Mouse (Mus musculus) hindbrain, embryonic 10.5 days (tissue): Measurements from ENCODE around the gene Rnf19b. TPM values are rescaled to one million over a fixed set of nuclear protein-coding genes. Genes with fewer than 3 reads are reported as not detected.

Source experiments
- DNase-seq: peaks from one replicate; pipeline ENCODE4 v3.0.0-alpha.2; 2017; ENCODE audit warnings: low spot score
- H3K27ac ChIP-seq: fragments of 300-500 bp; sonication (generic); 2 replicates; pipeline ENCODE4 v1.5.1; 2016; ENCODE audit warnings: mild to moderate bottlenecking, moderate library complexity
- H3K27me3 ChIP-seq: fragments of 300-500 bp; sonication (generic); 2 replicates; pipeline ENCODE4 v1.6.1; 2016; ENCODE audit warnings: mild to moderate bottlenecking; ENCODE audit not compliant: poor library complexity, insufficient read depth, severe bottlenecking
- H3K36me3 ChIP-seq: fragments of 300-500 bp; sonication (generic); 2 replicates; pipeline ENCODE4 v1.6.1; 2016; ENCODE audit warnings: mild to moderate bottlenecking, moderate library complexity
- H3K4me1 ChIP-seq: fragments of 300-500 bp; sonication (generic); replicated peaks from 2 replicates; pipeline ENCODE4 v1.6.1; 2016; ENCODE audit warnings: mild to moderate bottlenecking
- H3K4me3 ChIP-seq: fragments of 300-500 bp; sonication (generic); 2 replicates; pipeline ENCODE4 v1.5.1; 2016; ENCODE audit warnings: mild to moderate bottlenecking, moderate library complexity
- H3K9me3 ChIP-seq: fragments of 300-500 bp; sonication (generic); 2 replicates; pipeline ENCODE4 v1.6.1; 2016; ENCODE audit warnings: mild to moderate bottlenecking, moderate library complexity
- WGBS: fragments of 180-500 bp; shearing (Covaris S2); methylation state at CpG from one replicate; pipeline ENCODE4 v1.1.7; 2016; 5-methylcytosine and 5-hydroxymethylcytosine counted together
- polyA plus RNA-seq: library from polyadenylated mRNA; unstranded; fragments of >200 nt; fragmentation: Nextera tagmentation; extraction: Ambion mirVana; gene quantifications from 2 replicates; pipeline ENCODE4 v1.2.1, GENCODE M21; 2016

Gene Rnf19b
- polyA plus RNA-seq, 1 experiment from 2014 or later, result 9.9 TPM

- H3K36me3 ChIP-seq, result no peaks in the 10 kb centered on the region
- no peaks in the 10 kb centered on the region for H3K27me3 ChIP-seq
- no peak overlapping the region for H3K4me3 ChIP-seq
- no peak for DNase-seq
- no peaks in the 10 kb centered on the region for H3K9me3 ChIP-seq
- 88% methylated on average over 6 of the region's 6 CpGs for WGBS
- no peak overlapping the region for H3K27ac ChIP-seq
- H3K4me1 ChIP-seq, result peaks cover 7% of the 10 kb centered on the region; the same call in 1 of the 2 replicates
Measured at GRCm38 (mm10) chr4:129023884-129024283, 34.2 kb upstream of the Rnf19b start.

- no peak overlapping the region for H3K27ac ChIP-seq
- no peaks in the 10 kb centered on the region for H3K9me3 ChIP-seq
- no peaks in the 10 kb centered on the region for H3K36me3 ChIP-seq
- H3K27me3 ChIP-seq, result no peaks in the 10 kb centered on the region
- WGBS, result 77% methylated on average over 6 of the region's 6 CpGs
- peaks cover 6% of the 10 kb centered on the region; the same call in 1 of the 2 replicates for H3K4me1 ChIP-seq
- DNase-seq, result no peak
- no peak overlapping the region for H3K4me3 ChIP-seq
Measured at GRCm38 (mm10) chr4:129024775-129025174, 33.3 kb upstream of the Rnf19b start.

- H3K27ac ChIP-seq, result no peak overlapping the region
- DNase-seq, result no peak
- no peaks in the 10 kb centered on the region for H3K9me3 ChIP-seq
- H3K27me3 ChIP-seq, result no peaks in the 10 kb centered on the region
- WGBS, result 94% methylated on average over 3 of the region's 3 CpGs
- no peaks in the 10 kb centered on the region for H3K36me3 ChIP-seq
- 0 out of 2 replicates have a peak, but pooled peaks cover 3% of the 10 kb centered on the region for H3K4me1 ChIP-seq
- no peak overlapping the region for H3K4me3 ChIP-seq
Measured at GRCm38 (mm10) chr4:129025707-129026106, 32.4 kb upstream of the Rnf19b start.

GRCm38 (mm10) chr4:129030746-129031145, 27.3 kb upstream of the Rnf19b start:
- H3K36me3 ChIP-seq, result no peaks in the 10 kb centered on the region
- H3K27ac ChIP-seq, result no peak overlapping the region
- no peak overlapping the region for H3K4me3 ChIP-seq
- peaks cover 10% of the 10 kb centered on the region; the same call in 1 of the 2 replicates for H3K27me3 ChIP-seq
- peaks cover 24% of the 10 kb centered on the region for H3K4me1 ChIP-seq
- 86% methylated on average over 4 of the region's 4 CpGs for WGBS
- no peaks in the 10 kb centered on the region for H3K9me3 ChIP-seq
- DNase-seq, result no peak

GRCm38 (mm10) chr4:129031408-129031965, 26.6 kb upstream of the Rnf19b start:
- H3K9me3 ChIP-seq, result no peaks in the 10 kb centered on the region
- 86% methylated on average over 8 of the region's 8 CpGs for WGBS
- no peaks in the 10 kb centered on the region for H3K36me3 ChIP-seq
- H3K4me1 ChIP-seq, result peaks cover 25% of the 10 kb centered on the region
- no peak for DNase-seq
- no peak overlapping the region for H3K4me3 ChIP-seq
- H3K27me3 ChIP-seq, result peaks cover 10% of the 10 kb centered on the region; the same call in 1 of the 2 replicates
- no peak overlapping the region for H3K27ac ChIP-seq

- peaks cover 10% of the 10 kb centered on the region; the same call in 1 of the 2 replicates for H3K27me3 ChIP-seq
- peaks cover 25% of the 10 kb centered on the region for H3K4me1 ChIP-seq
- no peaks in the 10 kb centered on the region for H3K9me3 ChIP-seq
- H3K36me3 ChIP-seq, result no peaks in the 10 kb centered on the region
- no peak overlapping the region for H3K4me3 ChIP-seq
- no peak for DNase-seq
- WGBS, result 76% methylated on average over 11 of the region's 11 CpGs
- no peak overlapping the region for H3K27ac ChIP-seq
Measured at GRCm38 (mm10) chr4:129032133-129032962, 25.7 kb upstream of the Rnf19b start.

GRCm38 (mm10) chr4:129032963-129033951, 24.8 kb upstream of the Rnf19b start:
- Histone ChIP-seq H3K36me3 (no peaks in the 10 kb centered on the region), H3K27ac (0 out of 2 replicates have a peak overlapping the region, but pooled peaks have one; percentile 12), H3K4me3 (peak overlapping the region; percentile 29), H3K27me3 (peaks cover 10% of the 10 kb centered on the region; the same call in 1 of the 2 replicates), H3K4me1 (peaks cover 25% of the 10 kb centered on the region), H3K9me3 (no peaks in the 10 kb centered on the region)
- peak; percentile 49 for DNase-seq
- 31% methylated on average over 17 of the region's 17 CpGs for WGBS

- DNase-seq, result no peak
- peaks cover 10% of the 10 kb centered on the region; the same call in 1 of the 2 replicates for H3K27me3 ChIP-seq
- peaks cover 25% of the 10 kb centered on the region for H3K4me1 ChIP-seq
- no peaks in the 10 kb centered on the region for H3K9me3 ChIP-seq
- 92% methylated on average over 3 of the region's 3 CpGs for WGBS
- no peak overlapping the region for H3K4me3 ChIP-seq
- no peak overlapping the region for H3K27ac ChIP-seq
- H3K36me3 ChIP-seq, result no peaks in the 10 kb centered on the region
Measured at GRCm38 (mm10) chr4:129034224-129034623, 23.8 kb upstream of the Rnf19b start.

GRCm38 (mm10) chr4:129034706-129035660, 23.1 kb upstream of the Rnf19b start:
- H3K9me3 ChIP-seq, result no peaks in the 10 kb centered on the region
- no peak for DNase-seq
- no peak overlapping the region for H3K27ac ChIP-seq
- H3K27me3 ChIP-seq, result peaks cover 10% of the 10 kb centered on the region; the same call in 1 of the 2 replicates
- H3K36me3 ChIP-seq, result no peaks in the 10 kb centered on the region
- no peak overlapping the region for H3K4me3 ChIP-seq
- WGBS, result 51% methylated on average over 13 of the region's 13 CpGs
- peaks cover 25% of the 10 kb centered on the region for H3K4me1 ChIP-seq

- H3K36me3 ChIP-seq, result no peaks in the 10 kb centered on the region
- no peaks in the 10 kb centered on the region for H3K9me3 ChIP-seq
- 75% methylated on average over 7 of the region's 7 CpGs for WGBS
- H3K4me3 ChIP-seq, result no peak overlapping the region
- H3K4me1 ChIP-seq, result peaks cover 25% of the 10 kb centered on the region
- H3K27me3 ChIP-seq, result peaks cover 10% of the 10 kb centered on the region; the same call in 1 of the 2 replicates
- no peak overlapping the region for H3K27ac ChIP-seq
- DNase-seq, result no peak
Measured at GRCm38 (mm10) chr4:129035851-129036445, 22.1 kb upstream of the Rnf19b start.

- Histone ChIP-seq H3K4me3 (peak overlapping the region; percentile 72), H3K9me3 (no peaks in the 10 kb centered on the region), H3K27me3 (peaks cover 76% of the 10 kb centered on the region), H3K27ac (peak overlapping the region; percentile 91), H3K36me3 (no peaks in the 10 kb centered on the region), H3K4me1 (peaks cover 38% of the 10 kb centered on the region)
- WGBS, result 21% methylated on average over 15 of the region's 15 CpGs
- peak; percentile 29 for DNase-seq
Measured at GRCm38 (mm10) chr4:129047721-129048421, 10.2 kb upstream of the Rnf19b start.
